Mouse (Mus musculus) heart, postnatal 25 days (tissue): ENCODE results near the gene Ppfibp2. TPM values are rescaled to one million over a fixed set of nuclear protein-coding genes. Genes with fewer than 3 reads are reported as not detected.

ENCODE experiments used
- DNase-seq: peaks from one replicate; pipeline ENCODE4 v3.0.0; 2022; ENCODE audit warnings: low spot score
- intact Hi-C: fragments of 180-260 bp; cut with DNase I; formaldehyde crosslinking; loops from one replicate; pipeline ENCODE4 v1.15.1; 2025
- total RNA-seq, 2 experiments: library from RNA; stranded (reverse); gene quantifications; 2 replicates each; pipeline ENCODE4 v1.2.3; 2021

The Ppfibp2 gene
- total RNA-seq, 2 experiments from 2014 or later = 20.4 to 20.9 TPM

DNA sequence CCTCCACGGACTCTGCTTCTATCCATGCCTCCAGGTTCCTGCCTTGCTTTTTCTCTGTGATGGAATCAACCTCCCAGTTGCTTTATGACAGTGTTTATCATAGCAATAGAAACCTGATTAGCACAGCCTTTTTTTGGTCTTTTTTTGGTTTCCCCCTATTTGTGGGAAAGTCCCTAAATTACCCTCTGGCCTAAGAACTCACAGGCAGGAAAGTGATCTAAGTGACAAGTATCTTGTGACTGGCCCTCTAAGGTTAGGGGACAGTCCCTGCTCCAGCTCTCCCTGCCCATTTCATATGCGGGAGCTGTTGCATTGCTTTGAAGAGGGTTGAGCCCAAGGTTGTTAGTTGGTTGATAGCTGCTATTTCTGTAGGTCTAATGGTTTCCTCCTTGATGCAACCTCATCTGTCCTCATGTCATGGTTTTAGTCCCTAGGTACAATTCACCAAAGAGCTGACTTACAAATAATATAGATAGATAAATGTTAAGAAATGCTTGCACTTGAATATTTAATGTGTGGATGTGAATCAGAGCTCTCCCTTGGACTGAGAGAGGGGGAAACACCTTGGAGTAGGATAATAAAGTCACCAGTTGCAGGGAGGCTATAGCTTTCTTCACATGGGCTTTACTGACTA is 14.7 kb downstream of the Ppfibp2 start:
- no peak for DNase-seq
- intact Hi-C loops = no loop called here

DNA sequence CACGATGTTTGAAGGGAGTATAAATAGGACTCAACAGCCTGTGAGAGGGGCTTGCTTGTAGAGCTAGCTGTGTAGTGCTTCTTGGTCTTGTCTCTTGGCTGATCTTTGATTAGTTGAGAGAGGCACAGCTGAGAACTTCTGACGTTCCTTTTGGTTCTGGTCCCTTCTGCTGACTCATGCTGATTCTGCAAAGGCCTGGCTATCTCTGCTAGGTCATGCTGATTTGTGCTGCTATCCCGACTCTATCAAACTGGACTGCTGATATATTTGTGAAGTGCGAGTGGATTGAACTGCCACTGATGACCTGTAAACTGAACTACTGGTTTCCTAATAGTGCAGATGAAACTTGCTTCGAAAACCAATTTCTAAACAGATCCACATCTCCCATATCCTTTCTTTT is 15.9 kb downstream of the Ppfibp2 start:
- DNase-seq = no peak
- intact Hi-C loops = no loop called here

DNA sequence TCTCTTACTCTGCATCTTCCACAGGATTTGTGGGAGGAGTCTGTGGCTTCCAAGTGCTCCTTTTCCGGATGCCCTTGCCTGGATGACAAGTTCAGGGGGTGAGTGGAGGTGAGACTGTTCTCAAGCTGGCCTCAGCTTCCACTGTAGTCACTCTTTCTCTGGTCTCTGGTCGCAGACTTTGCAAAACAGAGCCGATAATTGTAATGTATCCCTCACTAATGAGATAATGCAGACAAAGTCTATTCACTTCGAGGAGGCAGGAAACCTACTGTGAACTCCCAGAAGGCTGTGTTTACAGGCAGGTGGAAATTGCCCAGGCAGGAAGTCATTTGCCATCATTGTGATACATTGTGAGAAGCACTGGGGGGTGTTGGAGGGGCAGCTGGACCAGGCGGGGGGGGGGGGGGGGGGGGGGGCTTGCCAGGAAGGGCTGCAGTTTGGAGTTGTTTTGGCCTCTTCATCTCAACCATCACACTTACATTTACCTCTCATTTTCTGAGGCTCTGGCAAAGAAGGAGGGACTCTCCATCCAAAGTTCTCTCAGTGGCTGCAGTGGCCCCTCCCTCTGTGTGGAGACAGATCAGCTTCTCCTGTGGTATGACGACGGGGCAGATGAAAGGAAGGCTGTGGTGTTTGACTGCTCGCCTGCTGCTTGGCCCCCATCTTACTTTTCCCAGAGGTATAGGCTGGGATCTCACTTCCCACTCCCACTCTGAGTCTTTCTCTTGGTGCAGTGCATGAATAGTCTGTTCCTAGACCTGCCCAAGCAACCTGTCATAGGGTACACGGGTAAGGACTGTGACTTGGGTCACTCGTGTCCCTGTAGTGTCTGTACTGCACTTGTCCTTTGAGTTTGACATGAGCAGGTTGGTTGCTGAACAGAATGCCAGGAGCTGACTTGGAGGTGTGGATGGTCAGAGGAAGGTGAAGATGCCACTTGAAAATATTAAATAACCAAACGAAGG is 23.3 kb downstream of the Ppfibp2 start:
- intact Hi-C loops = no loop called here
- DNase-seq = no peak

DNA sequence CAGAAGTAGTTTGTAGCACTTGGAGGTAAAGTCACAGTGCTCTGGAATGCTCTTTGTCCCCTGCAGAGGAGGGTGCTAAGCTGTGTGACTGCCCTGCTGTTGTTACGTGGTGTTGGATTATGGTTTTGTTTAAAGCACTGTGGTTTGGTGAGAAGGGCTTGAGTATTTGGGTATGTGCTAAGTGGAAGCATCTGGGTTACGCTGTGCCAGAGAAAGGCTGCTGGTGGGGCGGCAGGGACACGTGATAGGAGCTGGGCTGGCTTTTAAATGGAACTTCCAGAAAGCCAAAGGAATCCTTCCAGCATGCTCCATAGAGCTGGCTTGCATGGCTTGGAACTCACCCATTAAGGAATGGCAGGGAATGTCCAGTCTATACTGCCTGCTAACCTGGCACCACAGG is 24.2 kb downstream of the Ppfibp2 start:
- intact Hi-C loops = no loop called here
- DNase-seq = no peak

DNA sequence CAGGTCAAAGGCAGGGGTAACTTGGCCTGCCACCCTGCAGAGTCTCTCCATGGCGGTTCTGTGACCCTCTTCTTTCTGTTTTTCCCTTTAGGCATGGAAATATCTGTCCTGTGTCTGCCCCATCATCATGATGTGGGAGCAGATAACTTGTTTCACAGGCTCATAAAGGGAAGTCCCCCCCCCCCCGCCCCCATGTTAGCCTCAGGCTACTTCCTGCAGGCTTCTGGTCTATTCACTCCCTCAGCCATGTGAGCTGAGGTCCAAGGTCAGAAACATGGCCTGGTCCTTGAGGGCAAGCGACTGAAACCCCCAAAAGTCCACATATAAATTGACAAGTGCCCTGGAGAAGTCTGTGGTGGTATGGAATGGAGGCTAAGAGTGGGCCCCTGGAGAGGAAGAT is 25.1 kb downstream of the Ppfibp2 start:
- intact Hi-C loops = no loop called here
- DNase-seq = no peak

DNA sequence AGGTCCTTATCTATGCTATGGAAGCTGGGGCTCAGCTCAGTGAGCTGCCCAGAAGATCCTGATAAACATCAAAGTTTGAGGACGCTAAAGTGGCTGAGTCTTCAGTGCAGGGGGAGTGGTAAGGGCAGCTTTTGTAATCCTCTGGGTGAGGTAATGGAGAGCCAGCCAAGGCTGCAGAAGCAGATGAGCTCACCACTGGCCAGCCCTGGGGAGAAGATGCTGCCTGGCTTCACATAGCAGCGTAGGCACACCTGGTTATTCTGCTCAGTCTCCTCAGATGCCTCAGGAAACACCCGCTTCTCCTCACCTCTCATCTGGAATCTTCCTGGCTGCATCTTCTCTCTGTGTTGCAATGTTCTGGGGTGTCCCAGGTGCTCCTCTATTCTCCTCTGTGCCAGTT is 29.4 kb downstream of the Ppfibp2 start:
- intact Hi-C loops = no loop called here
- DNase-seq = no peak

DNA sequence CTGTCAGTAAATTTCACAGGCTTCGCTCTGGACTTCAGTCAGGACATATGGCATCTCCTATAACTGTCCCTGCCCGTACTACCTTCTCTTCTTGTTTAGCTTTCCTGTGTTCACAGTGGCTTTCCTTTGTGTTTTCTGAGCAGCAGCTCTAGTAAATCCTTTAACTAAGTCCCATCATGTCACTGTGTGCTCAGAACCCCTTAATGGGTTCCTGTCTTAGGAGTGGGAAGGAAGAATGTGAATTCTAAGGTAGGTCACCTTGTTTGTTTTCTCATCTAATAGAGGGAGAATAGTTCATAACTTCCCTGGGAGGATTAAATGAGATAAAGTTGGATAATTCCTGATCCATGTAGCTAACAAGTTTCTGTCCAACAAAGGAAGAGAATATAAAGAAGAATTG is 30.1 kb downstream of the Ppfibp2 start, which contains the start of gene 5330417H12Rik:
Gene 5330417H12Rik, minus strand, starts transcription at position 101 of the 400 bp plus-strand sequence.
- intact Hi-C loops = no loop called here
- DNase-seq = no peak

DNA sequence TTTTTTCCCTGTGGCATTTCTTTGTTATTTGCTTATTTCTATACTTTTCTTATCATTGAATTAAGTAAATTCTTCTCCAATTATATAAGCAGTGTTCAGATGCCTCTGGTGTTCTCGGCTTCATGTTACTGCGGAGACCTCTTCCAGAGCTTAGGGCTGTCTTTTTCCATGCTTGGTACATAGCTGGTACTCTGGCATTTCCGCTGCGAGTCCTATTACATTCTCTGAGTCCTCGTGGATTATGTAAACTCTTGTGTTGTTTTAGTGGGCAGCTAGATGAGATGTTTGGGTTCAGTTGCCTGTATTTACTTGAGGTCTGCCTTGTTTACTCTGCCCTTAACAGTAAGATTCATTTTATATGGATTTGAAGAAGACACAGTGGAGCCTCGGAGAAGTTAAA is 30.8 kb downstream of the Ppfibp2 start:
- DNase-seq = no peak

DNA sequence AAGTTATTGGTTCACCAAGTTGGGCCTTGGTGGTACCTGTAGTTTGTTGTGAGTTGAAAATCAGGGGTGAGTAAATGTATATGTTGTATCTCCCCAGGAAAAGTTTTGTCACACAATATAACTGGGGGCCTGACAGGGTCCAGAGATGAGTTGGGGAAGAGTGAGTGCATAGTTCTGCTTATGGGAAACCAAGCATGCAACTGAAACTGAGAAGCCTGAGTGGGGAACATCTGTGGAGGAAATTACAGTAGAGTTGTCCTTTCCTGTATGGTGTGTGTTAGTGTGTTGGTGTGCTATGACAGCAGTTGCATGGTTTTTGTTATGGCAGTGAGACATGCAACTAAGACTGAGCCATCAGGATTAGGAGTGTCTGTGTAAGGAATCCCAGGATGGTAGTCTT is 33.4 kb downstream of the Ppfibp2 start:
- DNase-seq = no peak
- intact Hi-C loops = no loop called here

More for the DNA sequence above, 30.8 kb downstream of the Ppfibp2 start:
- intact Hi-C loops = no loop called here

DNA sequence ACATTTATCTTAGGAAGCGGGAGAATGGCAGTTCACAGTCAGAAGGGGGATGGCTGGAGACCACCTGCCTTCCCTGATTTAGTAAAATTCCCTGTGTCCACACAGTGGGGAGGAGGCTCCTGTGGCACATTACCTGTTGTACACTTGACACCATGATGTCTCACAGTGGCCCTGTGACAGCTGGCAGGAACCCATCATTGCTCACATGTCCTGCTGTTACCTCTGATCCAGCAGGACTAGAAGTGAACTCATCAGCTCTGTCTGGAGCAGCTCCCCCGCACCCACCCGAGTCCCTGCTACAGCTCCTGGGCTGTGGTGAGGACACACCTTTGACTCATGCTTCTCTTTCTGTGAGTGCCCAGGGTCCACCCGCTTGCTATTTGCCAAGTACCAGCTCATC is 38.2 kb downstream of the Ppfibp2 start:
- DNase-seq = no peak
- intact Hi-C loops = no loop called here

DNA sequence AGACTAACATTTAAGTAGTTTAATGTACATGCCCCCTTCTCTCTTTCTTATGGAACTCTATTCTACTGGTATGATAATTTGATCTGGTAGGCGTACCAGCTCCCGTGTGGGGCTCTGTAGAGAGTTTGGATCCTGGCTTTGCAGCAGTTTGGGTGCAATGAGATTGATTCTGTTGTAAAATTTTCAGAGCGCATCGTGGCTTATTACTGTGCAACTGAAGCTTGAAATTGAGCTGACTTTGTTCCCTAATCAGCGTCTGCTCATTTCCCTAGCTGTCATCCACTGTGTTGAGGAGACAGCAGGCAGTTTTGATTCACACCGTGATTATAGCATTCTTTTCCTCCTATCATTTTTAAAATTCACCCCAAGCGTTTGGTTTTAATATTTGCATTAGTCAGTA is 42.4 kb downstream of the Ppfibp2 start:
- no peak for DNase-seq
- intact Hi-C loops = no loop called here

DNA sequence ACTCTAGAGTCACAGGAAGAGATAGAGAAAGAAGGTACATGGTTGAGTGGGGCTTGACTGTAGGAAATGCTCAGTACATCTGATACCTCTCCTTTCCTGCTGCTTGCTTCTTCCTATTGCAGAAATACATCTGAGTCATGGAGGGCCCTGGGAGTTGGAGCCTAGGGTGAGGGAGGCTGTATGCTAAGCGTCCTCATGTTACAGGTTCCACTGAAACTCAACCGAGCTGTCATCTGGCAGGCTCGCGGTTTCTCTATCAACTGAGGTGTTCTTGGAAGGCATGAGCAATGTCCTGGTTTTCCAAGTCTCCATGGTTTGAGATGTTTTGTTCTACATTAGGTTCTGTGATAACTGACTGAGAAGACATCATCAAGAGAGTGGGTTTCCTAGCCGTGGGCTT is 43.0 kb downstream of the Ppfibp2 start:
- no peak for DNase-seq
- intact Hi-C loops = no loop called here

DNA sequence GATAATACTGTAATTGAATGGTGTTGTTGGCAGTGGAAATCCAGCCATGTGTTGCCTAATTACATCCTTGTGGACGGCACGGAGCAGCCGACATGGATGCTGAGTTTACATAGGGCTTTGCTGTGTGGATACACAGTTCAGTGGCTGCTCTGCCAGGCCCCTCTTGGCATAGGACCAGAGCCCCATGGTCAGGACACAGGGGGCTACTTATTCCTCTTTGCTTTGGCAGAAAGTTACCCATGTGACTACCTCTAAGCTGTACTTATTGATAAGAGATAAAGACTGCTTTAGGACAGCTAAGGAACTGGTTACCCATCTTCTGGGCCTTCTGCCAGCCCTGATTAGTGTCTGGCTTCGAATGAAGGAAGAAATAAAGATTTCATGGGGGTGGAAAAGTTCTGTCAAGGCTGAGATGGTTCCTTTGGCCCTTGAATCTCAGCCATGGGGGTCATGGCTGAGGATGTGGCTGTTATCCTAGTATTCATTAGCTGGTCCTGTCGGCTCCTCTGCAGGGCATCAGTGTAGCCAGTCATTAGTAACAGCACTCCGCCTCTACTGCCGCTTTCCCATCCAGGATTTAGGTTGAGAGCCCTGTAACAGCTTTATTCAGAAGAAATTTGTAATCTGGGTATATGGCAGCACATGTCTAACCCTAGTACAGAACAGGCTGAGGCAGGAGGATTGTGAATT is 47.7 kb downstream of the Ppfibp2 start:
- intact Hi-C loops = no loop called here
- no peak for DNase-seq

DNA sequence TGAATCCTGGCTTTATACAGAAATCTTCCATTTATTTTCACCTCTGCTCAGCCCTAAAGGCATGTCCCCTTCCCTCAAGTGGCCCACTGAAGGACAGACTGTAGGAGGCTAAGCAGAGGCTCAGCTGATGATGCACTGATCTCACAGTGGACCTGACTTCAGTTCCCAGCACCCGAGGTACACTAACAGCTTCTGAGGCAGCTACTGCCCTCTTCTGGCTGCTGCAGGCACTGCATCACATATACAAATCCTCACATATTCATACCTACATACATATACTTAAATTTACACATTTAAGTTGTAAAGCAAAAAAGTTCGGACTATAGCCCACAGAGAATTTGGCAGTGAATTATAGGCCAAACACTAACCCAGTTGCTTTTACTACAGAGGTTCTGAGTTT is 50.0 kb downstream of the Ppfibp2 start:
- intact Hi-C loops = no loop called here
- no peak for DNase-seq

DNA sequence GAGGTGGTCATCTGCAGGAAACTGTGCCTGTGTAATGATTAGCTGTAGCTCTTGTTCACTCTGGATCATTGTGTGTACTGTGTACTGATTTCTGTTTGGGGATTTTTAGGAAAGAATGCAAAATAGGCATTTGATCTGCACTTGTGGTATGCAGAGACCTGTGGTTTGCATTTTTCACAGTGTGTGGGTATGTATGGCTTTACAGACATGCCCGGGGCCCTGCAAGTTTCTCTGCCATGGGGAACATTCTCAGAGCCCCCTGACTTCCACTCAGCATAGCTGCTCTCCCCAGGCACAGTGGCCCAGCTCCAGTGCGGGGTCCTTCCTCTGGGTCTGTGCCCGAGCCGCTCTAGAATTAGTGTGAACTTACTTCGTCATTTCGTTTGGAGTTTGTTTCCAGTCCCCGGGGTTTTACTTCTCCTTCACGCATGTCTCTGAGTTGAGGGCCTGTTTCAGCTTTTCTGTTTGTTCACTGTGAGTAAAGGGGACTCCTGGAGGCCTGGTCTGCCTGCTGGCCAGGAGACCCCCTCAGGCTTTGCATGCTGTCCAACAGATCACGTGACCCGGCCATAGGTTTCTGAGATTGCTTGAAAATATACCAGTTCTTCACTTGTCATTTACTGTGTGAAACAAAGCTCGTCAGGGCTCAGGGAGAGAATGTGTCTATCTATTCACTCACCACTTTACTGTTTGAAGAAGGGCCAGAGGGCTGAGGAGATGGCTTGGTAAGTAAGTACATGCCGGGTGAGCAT is 54.1 kb downstream of the Ppfibp2 start:
- intact Hi-C loops = no loop called here
- no peak for DNase-seq

DNA sequence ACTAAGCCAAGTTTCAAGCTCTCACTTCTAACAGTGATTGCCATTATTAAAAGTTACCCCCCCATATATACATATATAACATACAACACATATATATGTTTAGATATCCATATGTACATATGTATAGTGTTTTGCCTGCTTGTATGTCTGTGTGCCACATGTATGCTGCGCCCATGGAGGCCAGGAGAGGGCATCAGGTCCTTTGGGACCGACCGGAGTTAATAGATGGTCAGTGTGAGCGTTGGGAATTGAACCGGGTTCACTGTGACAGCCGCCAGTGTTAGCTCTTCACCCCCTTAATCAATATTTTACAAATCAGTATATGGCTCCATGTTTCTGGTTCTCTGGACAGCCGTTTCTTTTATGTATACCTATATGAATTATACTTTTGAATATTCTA is 55.0 kb downstream of the Ppfibp2 start:
- intact Hi-C loops = no loop called here
- no peak for DNase-seq

DNA sequence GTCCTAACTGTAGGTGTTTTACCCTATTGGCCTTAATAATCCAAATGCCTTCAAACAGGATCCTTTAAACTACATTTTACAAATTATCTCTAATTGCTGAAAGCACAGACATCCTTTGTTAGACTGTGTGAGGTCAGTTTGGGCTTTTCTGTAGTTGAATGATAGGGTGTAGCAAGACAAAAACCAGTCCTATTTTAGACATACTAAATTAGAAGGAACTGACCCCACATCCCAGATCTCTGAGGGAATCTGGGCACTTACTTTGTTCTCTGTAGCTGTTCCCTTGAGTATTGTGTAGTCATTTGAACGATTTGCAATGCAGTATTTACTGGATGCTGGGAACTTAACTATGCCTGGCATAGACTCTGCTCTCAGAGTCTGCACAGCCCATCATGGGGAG is 56.8 kb downstream of the Ppfibp2 start:
- DNase-seq = no peak
- intact Hi-C loops = no loop called here

DNA sequence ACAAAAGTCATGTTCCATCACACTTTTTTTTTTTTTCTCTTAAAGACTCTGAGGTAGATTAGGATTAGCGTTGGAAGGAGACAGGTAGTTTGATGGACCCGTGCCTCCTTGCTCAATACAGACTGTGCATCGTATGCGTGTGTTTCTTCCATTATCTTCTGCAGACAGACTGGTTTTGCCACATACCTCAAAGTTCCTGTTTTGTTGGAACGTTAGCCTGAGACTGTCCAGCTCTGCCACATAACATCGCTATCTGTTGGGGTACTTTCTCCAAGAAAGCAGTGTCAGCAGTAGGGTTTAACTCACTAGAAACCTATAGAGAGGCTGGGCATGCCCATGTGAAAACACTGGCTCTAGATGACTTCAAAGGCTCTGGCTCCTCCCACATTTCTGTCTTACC is 61.4 kb downstream of the Ppfibp2 start:
- no peak for DNase-seq
- intact Hi-C loops = no loop called here

DNA sequence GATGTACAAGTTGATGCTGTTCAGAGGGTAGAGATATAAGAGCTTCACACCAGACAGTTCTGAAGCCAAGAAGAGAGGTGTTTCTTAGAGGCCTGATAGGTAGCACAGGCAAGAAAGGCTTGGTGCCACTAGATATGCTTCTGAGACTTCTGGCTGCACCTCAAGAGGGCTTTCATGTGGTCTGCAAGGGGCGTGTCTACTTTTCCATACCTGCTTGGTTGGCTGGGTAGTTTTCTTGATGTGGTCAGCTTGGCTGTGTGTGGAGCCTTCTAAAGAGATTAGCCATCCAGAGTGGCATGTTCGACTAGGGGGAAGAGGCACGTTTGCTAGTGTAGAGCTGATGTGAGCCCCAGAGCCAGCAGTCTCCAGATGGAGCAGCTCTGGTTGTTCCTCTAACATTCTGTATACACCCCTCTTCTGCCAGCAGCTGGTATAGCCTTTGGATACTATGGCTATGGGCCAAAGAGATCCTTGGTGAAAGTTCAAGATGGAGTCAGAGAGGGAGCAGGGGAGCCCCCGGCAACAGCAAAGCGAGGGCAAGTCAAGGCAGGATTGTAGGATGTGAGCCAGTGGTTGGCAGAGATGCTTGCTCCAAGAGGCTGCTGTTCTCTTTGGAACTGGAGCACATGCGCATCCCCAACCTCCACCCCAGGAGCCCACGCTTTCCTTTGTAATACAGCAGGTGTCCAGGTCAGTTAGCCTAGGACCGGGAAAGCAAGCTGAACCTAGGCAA is 64.3 kb downstream of the Ppfibp2 start:
- intact Hi-C loops = no loop called here
- no peak for DNase-seq
